Mouse (Mus musculus) heart, adult 9 months (tissue): ENCODE data around the gene Tmem74b.
A peak's percentile ranks its signal among the peaks of the same experiment; 100 is the strongest.

Source experiments
- DNase-seq, 2 experiments: peaks; one replicate each; pipeline ENCODE4 v3.0.0; 2022; ENCODE audit warnings: low spot score in 2 of 2

Gene Tmem74b

GRCm38 (mm10) chr2:151701231-151702145, at the start of gene Tmem74b:
TSS of gene Tmem74b (plus strand) at chr2:151702008.
- DNase-seq = no peak

- no peak for DNase-seq
These were observed 49.8 kb upstream of the Tmem74b start for GRCm38 (mm10) chr2:151652053-151652452.

DNA sequence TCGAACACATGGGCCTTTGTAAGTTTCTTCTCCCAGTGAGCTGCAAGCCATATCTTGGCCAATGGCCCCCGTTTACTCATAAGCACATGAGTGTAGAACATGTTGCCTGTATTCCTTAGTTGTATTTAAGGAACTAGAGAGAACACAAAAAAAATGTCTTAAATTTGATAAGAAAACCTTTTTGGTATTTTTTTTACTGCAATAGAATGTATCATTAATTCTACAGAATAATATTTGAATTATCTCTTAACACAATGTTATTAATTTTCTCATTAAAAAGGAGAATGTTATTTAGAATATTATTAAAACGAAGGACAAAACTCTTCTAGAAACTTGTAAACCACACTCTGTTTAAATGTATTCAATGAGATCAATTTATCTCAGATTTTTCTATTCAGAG, 33.4 kb upstream of the Tmem74b start, which contains the start of gene Rad21l:
TSS of gene Rad21l (minus strand) at position 101 of the 400 bp plus-strand sequence.
- no peak for DNase-seq

DNA sequence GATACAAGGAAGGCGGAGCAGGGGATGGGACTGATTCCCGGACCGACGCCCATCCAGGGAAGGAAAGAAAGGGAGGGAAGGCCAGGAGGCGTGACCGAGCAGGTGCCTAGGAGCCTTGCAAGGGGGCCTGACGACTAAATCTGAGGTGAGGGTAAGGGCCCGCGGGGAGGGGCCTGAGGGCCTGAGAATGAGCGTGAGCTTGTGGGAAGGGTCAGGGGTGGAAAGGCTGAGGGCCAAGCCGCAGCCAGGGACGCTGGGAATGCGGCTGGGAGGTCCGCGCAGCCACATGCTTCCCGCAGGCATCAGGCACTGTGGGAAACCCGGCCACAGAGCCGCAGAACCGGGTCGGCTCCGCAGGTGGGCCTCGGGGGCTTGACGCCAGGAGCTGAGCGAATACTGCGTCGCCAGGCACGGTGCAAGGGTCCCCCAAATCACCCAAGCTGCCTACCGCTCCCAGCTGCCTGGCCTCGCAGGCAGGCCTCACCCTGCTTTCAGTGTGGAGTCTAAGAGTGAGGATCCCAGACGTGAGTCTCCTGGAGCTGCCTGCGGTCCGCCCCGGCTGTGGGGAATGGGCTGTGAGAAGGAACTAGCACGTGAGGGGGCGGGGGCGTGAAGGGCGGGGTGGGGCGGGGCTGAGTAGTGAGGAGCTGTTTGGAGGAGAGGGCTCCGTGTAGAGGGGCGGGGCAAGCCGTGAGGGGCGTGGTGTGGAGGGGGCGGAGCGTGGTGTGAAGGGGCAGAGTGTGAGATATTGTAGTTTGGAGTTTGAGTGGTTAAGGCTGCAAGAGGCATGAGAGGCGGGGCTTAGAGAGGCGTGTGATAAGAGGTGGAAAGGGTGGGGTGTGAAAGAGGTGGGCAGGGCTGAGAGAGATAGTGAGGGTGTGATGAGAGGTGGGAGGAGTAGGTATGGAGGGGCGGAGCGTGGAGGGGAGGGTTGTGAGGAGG, 31.5 kb upstream of the Tmem74b start:
- DNase-seq = no peak

DNA sequence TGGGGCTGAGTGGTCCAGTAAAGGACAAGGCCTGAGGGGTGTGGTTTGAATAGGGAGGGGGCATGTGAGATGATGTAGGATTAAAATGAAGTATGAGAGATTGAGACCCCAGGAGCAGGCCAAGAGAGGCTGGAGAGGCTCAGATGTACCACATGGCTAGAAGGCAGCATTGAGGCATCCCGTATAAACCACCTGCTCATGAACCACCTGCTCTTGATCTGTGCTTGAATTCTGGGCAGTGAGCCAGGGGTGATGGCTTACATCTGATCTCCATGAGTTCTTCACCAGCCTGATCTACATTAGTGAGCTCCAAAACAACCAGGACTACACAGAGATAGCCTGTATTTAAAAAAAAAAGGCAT, 30.9 kb upstream of the Tmem74b start:
- no peak for DNase-seq

- no peak for DNase-seq
These were observed 25.6 kb upstream of the Tmem74b start for GRCm38 (mm10) chr2:151676234-151676633.

DNA sequence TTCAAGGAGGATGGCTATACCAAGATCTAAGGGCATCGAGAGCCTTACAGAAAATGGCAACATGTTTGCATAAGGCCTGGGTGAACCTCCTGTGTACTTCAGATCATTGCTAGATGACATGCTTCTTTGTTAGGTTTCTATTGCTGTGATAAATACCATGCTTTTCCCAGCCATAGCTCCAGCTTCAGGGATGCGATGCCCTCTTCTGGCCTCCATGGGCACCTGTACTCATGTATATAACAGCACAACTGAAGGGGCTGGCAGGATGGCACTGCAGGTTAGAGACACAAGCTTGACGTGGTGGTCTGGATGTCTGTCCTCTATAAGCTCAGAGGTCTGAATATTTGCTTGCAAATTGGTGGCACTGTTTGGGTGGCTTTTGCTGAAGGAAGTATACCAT, 19.5 kb upstream of the Tmem74b start:
- DNase-seq = no peak

DNA sequence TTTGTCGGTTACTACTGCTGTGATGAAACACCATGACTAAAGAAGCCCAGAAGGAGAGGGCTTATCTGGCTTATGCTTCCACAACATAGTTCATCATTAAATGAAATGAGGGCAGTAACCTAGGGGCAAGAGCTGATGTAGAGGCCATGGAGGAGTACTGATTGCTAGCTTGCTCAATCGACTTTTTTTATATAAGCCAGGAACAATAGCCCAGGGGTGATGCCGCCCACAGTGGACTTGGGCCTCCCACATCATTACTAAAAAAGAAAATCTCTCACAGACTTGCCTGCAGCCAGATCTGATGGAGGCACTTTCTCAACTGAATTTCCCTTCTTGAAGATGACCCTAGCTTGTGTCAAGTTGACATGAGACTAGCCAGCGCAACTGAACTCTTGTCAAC, 18.8 kb upstream of the Tmem74b start:
- DNase-seq = no peak

GRCm38 (mm10) chr2:151702146-151702850, 490 bp downstream of the Tmem74b start:
- DNase-seq = peak in 1 of 2 experiments; percentile 18

DNA sequence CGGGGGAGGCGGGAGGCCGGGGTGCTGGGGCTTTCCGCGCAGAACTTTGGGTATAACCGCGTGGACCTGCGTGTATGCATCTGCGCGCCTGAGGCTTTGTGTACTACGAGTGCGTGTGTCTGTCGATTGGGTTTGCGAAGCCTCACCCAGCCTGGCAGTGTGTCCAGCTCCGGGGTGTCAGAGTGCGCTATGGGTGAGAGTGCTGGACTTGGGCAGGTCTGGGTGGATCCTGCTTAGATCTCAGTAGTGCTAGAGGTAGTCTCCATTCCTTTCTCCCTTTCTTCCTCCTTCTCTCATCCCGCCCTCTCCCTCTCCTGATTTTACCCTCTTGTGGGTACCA, 1.0 kb downstream of the Tmem74b start:
- no peak for DNase-seq

- no peak for DNase-seq
These were observed 10.8 kb downstream of the Tmem74b start for GRCm38 (mm10) chr2:151712647-151713046.

GRCm38 (mm10) chr2:151715526-151715925, 13.7 kb downstream of the Tmem74b start:
- no peak for DNase-seq

GRCm38 (mm10) chr2:151716318-151717055, 14.7 kb downstream of the Tmem74b start:
- DNase-seq = no peak

DNA sequence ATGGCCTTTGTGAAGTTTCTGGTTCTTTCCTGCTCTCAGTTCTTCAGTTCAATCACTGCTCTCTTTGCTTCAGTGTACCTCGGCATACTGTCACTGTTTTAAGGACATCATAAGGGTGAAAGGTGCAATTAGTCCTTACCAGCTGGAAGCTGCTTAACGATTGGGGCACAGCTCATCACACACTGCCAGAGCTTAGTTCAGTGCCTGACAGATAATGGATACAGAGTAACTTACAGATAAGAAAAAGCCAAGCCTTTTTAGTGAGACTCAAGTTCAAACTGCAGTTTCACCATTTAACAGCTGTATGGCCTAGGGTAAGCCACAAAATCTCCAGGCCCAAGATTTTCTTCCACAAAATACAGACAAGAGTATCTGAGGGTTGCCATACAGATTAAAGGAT, 22.3 kb downstream of the Tmem74b start:
- no peak for DNase-seq

GRCm38 (mm10) chr2:151733151-151733865, 31.5 kb downstream of the Tmem74b start:
- no peak for DNase-seq

DNA sequence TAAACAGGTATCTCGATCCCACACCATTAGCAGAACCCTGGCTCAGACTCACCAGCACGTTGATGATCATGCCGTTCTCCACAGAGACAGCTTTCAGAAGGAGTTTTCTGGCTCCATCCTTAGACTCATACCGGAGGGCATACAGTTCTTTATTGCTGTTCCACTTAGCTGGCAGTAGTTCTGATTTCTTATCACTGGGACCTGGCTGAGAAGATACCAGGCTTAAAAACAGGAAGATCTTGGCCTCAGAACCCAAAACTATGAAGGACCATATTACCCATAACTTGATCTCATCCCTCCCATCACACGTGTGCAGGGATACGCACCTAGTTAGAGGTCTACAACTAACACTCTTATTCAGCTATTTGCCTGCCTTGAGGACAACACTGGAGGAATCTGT, 33.6 kb downstream of the Tmem74b start:
- DNase-seq = no peak

- no peak for DNase-seq
These were observed 36.7 kb downstream of the Tmem74b start for GRCm38 (mm10) chr2:151738460-151738859.

DNA sequence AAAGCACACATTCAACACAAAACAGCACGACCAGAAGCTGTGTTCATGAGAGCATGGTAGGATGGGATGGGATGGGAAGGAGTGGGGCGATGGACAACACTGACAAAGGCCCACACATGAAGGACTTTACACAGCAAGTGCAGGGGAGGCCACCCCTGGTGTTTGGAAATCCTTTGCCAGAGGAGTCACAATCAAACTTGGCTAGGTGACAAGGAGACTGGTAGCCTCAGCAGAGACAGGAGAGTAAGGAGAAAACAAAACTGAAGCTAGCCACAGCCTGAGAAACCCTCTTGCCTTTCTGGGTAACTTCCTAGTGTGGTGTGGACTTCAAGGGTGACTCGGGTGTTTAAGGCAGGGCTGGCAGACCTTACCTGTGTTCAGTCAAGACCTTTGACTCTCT, 37.3 kb downstream of the Tmem74b start:
- no peak for DNase-seq

- DNase-seq = no peak
These were observed 37.7 kb downstream of the Tmem74b start for GRCm38 (mm10) chr2:151739505-151739904.

GRCm38 (mm10) chr2:151740741-151741526, 39.1 kb downstream of the Tmem74b start:
- peak; percentile 64 to 83 for DNase-seq
